Mouse (Mus musculus): ENCODE measurements around the gene Notum. TPM values are rescaled to one million over a fixed set of nuclear protein-coding genes. Genes with fewer than 3 reads are reported as not detected.

The Notum gene
- total and polyA plus RNA-seq, 2 experiments from 2014 or later, result 0.08 to 0.27 TPM

- peak; percentile 90 for DNase-seq (ENCODE audit: low spot score)
- H3K9ac ChIP-seq (replicated peaks; ENCODE audit: low read depth, low read length), result peak overlapping the region; percentile 72
- peaks cover 44% of the 10 kb centered on the region for H3K36me3 ChIP-seq (replicated peaks; ENCODE audit: control insufficient read depth, insufficient read depth, low read length)
- no peaks in the 10 kb centered on the region for H3K27me3 ChIP-seq (ENCODE audit: control insufficient read depth, insufficient read depth, low read length)
- peaks cover 8% of the 10 kb centered on the region for H3K4me1 ChIP-seq (ENCODE audit: control insufficient read depth, insufficient read depth)
- peak; percentile 89 for ATAC-seq (ENCODE audit: insufficient read depth, low read depth)
- no peak for TF ChIP-seq EP300 (IDR thresholded peaks at IDR 0.05; ENCODE audit: low read depth)
- no peak for TF ChIP-seq CTCF (IDR thresholded peaks at IDR 0.05; ENCODE audit: low read depth)
- WGBS, result under 1% methylated on average over 53 of the region's 53 CpGs
- H3K4me2 ChIP-seq (ENCODE audit: low read depth, low read length), result peak overlapping the region; percentile 96
- peak overlapping the region; percentile 95 for H3K4me3 ChIP-seq (ENCODE audit: low read depth, low read length)
- H3K9me3 ChIP-seq (replicated peaks; ENCODE audit: control insufficient read depth, low read length), result no peaks in the 10 kb centered on the region
- peak overlapping the region; percentile 89 for H3K27ac ChIP-seq (ENCODE audit: low read depth)
Observed at GRCm38 (mm10) chr11:120624680-120625111, 36.3 kb downstream of the Notum start.

- TF ChIP-seq CTCF (IDR thresholded peaks at IDR 0.05; ENCODE audit: low read depth), result peak; percentile 51
- no peak for TF ChIP-seq EP300 (IDR thresholded peaks at IDR 0.05; ENCODE audit: low read depth)
- no peak for DNase-seq (ENCODE audit: low spot score)
- peak overlapping the region; percentile 72 for H3K9ac ChIP-seq (replicated peaks; ENCODE audit: low read depth, low read length)
- H3K27ac ChIP-seq (ENCODE audit: low read depth), result peak overlapping the region; percentile 89
- WGBS, result 12% methylated on average over 29 of the region's 30 CpGs
- H3K27me3 ChIP-seq (ENCODE audit: control insufficient read depth, insufficient read depth, low read length), result no peaks in the 10 kb centered on the region
- H3K4me3 ChIP-seq (ENCODE audit: low read depth, low read length), result peak overlapping the region; percentile 95
- peak; percentile 81 for ATAC-seq (ENCODE audit: insufficient read depth, low read depth)
- peaks cover 43% of the 10 kb centered on the region for H3K36me3 ChIP-seq (replicated peaks; ENCODE audit: control insufficient read depth, insufficient read depth, low read length)
- H3K4me2 ChIP-seq (ENCODE audit: low read depth, low read length), result peak overlapping the region; percentile 96
- peaks cover 4% of the 10 kb centered on the region for H3K4me1 ChIP-seq (ENCODE audit: control insufficient read depth, insufficient read depth)
- no peaks in the 10 kb centered on the region for H3K9me3 ChIP-seq (replicated peaks; ENCODE audit: control insufficient read depth, low read length)
Observed at GRCm38 (mm10) chr11:120623961-120624679, 36.9 kb downstream of the Notum start.

- peaks cover 47% of the 10 kb centered on the region for H3K36me3 ChIP-seq (replicated peaks; ENCODE audit: control insufficient read depth, insufficient read depth, low read length)
Observed at GRCm38 (mm10) chr11:120622805-120623204, 38.2 kb downstream of the Notum start.

GRCm38 (mm10) chr11:120620195-120620594, 40.8 kb downstream of the Notum start:
- peaks cover 16% of the 10 kb centered on the region for H3K4me1 ChIP-seq (ENCODE audit: control insufficient read depth, insufficient read depth)
- WGBS, result 87% methylated on average over 14 of the region's 14 CpGs
- H3K27ac ChIP-seq (ENCODE audit: low read depth), result no peak overlapping the region
- H3K4me2 ChIP-seq (ENCODE audit: low read depth, low read length), result no peak overlapping the region
- TF ChIP-seq CTCF (IDR thresholded peaks at IDR 0.05; ENCODE audit: low read depth), result no peak
- no peak for TF ChIP-seq EP300 (IDR thresholded peaks at IDR 0.05; ENCODE audit: low read depth)
- H3K27me3 ChIP-seq (ENCODE audit: control insufficient read depth, insufficient read depth, low read length), result no peaks in the 10 kb centered on the region
- H3K9ac ChIP-seq (replicated peaks; ENCODE audit: low read depth, low read length), result no peak overlapping the region
- DNase-seq (ENCODE audit: low spot score) (no peak), ATAC-seq (ENCODE audit: insufficient read depth, low read depth) (no peak)
- no peaks in the 10 kb centered on the region for H3K9me3 ChIP-seq (replicated peaks; ENCODE audit: control insufficient read depth, low read length)
- no peak overlapping the region for H3K4me3 ChIP-seq (ENCODE audit: low read depth, low read length)
- H3K36me3 ChIP-seq (replicated peaks; ENCODE audit: control insufficient read depth, insufficient read depth, low read length), result peaks cover 46% of the 10 kb centered on the region

More at GRCm38 (mm10) chr11:120622805-120623204, 38.2 kb downstream of the Notum start:
- 82% methylated on average over 6 of the region's 6 CpGs for WGBS
- no peak for TF ChIP-seq EP300 (IDR thresholded peaks at IDR 0.05; ENCODE audit: low read depth)
- no peak for TF ChIP-seq CTCF (IDR thresholded peaks at IDR 0.05; ENCODE audit: low read depth)
- no peak overlapping the region for H3K4me2 ChIP-seq (ENCODE audit: low read depth, low read length)
- no peaks in the 10 kb centered on the region for H3K9me3 ChIP-seq (replicated peaks; ENCODE audit: control insufficient read depth, low read length)
- H3K4me3 ChIP-seq (ENCODE audit: low read depth, low read length), result no peak overlapping the region
- no peak for DNase-seq (ENCODE audit: low spot score)
- peaks cover 4% of the 10 kb centered on the region for H3K4me1 ChIP-seq (ENCODE audit: control insufficient read depth, insufficient read depth)
- no peak overlapping the region for H3K27ac ChIP-seq (ENCODE audit: low read depth)
- H3K9ac ChIP-seq (replicated peaks; ENCODE audit: low read depth, low read length), result no peak overlapping the region
- no peaks in the 10 kb centered on the region for H3K27me3 ChIP-seq (ENCODE audit: control insufficient read depth, insufficient read depth, low read length)
- ATAC-seq (ENCODE audit: insufficient read depth, low read depth), result no peak

GRCm38 (mm10) chr11:120618619-120619535, 42.1 kb downstream of the Notum start:
- DNase-seq (ENCODE audit: low spot score), result no peak
- H3K4me3 ChIP-seq (ENCODE audit: low read depth, low read length), result no peak overlapping the region

More at GRCm38 (mm10) chr11:120618619-120619535, 42.1 kb downstream of the Notum start:
- TF ChIP-seq CTCF (IDR thresholded peaks at IDR 0.05; ENCODE audit: low read depth), result no peak
- no peak for TF ChIP-seq EP300 (IDR thresholded peaks at IDR 0.05; ENCODE audit: low read depth)
- H3K4me1 ChIP-seq (ENCODE audit: control insufficient read depth, insufficient read depth), result peaks cover 12% of the 10 kb centered on the region
- no peak overlapping the region for H3K4me2 ChIP-seq (ENCODE audit: low read depth, low read length)
- no peak overlapping the region for H3K27ac ChIP-seq (ENCODE audit: low read depth)
- no peaks in the 10 kb centered on the region for H3K27me3 ChIP-seq (ENCODE audit: control insufficient read depth, insufficient read depth, low read length)
- H3K9me3 ChIP-seq (replicated peaks; ENCODE audit: control insufficient read depth, low read length), result no peaks in the 10 kb centered on the region
- 90% methylated on average over 25 of the region's 25 CpGs for WGBS
- ATAC-seq (ENCODE audit: insufficient read depth, low read depth), result no peak
- peaks cover 53% of the 10 kb centered on the region for H3K36me3 ChIP-seq (replicated peaks; ENCODE audit: control insufficient read depth, insufficient read depth, low read length)
- no peak overlapping the region for H3K9ac ChIP-seq (replicated peaks; ENCODE audit: low read depth, low read length)

Measured in heart, postnatal 0 days (tissue).